Mouse (Mus musculus) cerebellum, adult 2 months (tissue): ENCODE measurements around the gene Entpd4b.
"Not testable (repeated sequence)": the region's sequence is repeated elsewhere in the genome, so short reads cannot be mapped to it uniquely, and the experiment has no call there.

Experiments
- CTCF ChIP-seq: fragments of 200-500 bp; IDR thresholded peaks from 2 replicates; pipeline ENCODE4 v1.5.1; 2011; ENCODE audit warnings: low read depth, mild to moderate bottlenecking, control low read depth, low read length, moderate library complexity, borderline replicate concordance; ENCODE audit not compliant: insufficient read depth
- POLR2A ChIP-seq: fragments of 200-500 bp; IDR thresholded peaks from 2 replicates; pipeline ENCODE4 v1.6.1; 2011; ENCODE audit warnings: low read length, control low read depth, borderline replicate concordance; ENCODE audit not compliant: insufficient read depth

DNA sequence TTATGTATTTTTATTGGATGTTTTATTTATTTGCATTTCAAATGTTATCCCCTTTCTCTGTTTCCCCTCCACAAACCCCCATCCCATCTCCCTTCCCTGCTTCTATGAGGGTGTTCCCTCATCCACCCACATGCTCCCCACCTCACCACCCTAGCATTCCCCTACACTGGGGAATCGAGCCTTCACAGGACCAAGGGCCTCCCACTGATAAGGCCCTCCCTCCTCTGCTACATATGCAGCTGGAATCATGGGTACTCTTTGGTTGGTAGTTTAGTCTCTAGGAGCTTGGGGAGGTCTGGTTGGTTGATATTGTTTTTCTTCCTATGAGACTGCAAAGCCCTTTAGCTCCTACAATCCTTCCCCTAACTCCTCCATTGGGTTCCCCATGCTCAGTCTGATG is 29.0 kb upstream of the Entpd4b start:
- TF ChIP-seq CTCF, POLR2A: not testable (repeated sequence)
